Mouse (Mus musculus) ES-Bruce4 (cell line): ENCODE results near the gene Wfdc2. TPM values are rescaled to one million over a fixed set of nuclear protein-coding genes. Genes with fewer than 3 reads are reported as not detected.

Source experiments
- H3K27ac ChIP-seq: 2 replicates; pipeline ENCODE4 v1.5.1; 2012; ENCODE audit warnings: low read length, inconsistent platforms; ENCODE audit not compliant: insufficient read depth
- H3K27me3 ChIP-seq: 2 replicates; pipeline ENCODE4 v1.6.1; 2012; ENCODE audit warnings: mild to moderate bottlenecking, low read length, inconsistent platforms; ENCODE audit not compliant: control insufficient read depth, poor library complexity, insufficient read depth, severe bottlenecking
- H3K36me3 ChIP-seq: 2 replicates; pipeline ENCODE4 v1.6.1; 2012; ENCODE audit warnings: inconsistent platforms, mild to moderate bottlenecking, low read length, moderate library complexity; ENCODE audit not compliant: control insufficient read depth, poor library complexity, insufficient read depth, severe bottlenecking
- H3K4me1 ChIP-seq: one replicate; pipeline ENCODE4 v1.8.1; 2011; ENCODE audit warnings: low read length; ENCODE audit not compliant: control insufficient read depth, insufficient read depth
- H3K4me3 ChIP-seq: 2 replicates; pipeline ENCODE4 v1.5.1; 2011; ENCODE audit warnings: low read depth, mild to moderate bottlenecking, low read length
- H3K9ac ChIP-seq: 2 replicates; pipeline ENCODE4 v1.6.1; 2012; ENCODE audit warnings: low read depth, mild to moderate bottlenecking, inconsistent platforms; ENCODE audit not compliant: poor library complexity, severe bottlenecking
- H3K9me3 ChIP-seq: replicated peaks from 2 replicates; pipeline ENCODE4 v1.6.1; 2012; ENCODE audit warnings: mild to moderate bottlenecking, low read length, inconsistent platforms; ENCODE audit not compliant: control insufficient read depth, poor library complexity, insufficient read depth, severe bottlenecking
- CTCF ChIP-seq: IDR thresholded peaks from one replicate; pipeline ENCODE4 v1.8.1; 2011; ENCODE audit warnings: low read depth, low read length
- EP300 ChIP-seq: IDR thresholded peaks from 2 replicates; pipeline ENCODE4 v1.6.1; 2011; ENCODE audit warnings: low read depth, low read length; ENCODE audit not compliant: insufficient read depth
- POLR2A ChIP-seq: IDR thresholded peaks from one replicate; pipeline ENCODE4 v1.8.1; 2011; ENCODE audit warnings: low read length; ENCODE audit not compliant: insufficient read depth
- polyA plus RNA-seq: library from polyadenylated mRNA; stranded (reverse); fragments of >200 nt; gene quantifications from 2 replicates; pipeline ENCODE4 v1.2.4, GENCODE M21; 2011; ENCODE audit warnings: low read depth; ENCODE audit not compliant: missing spikeins, insufficient read depth, insufficient read length

Gene Wfdc2
- polyA plus RNA-seq, 1 experiment = 135 TPM

- H3K27ac ChIP-seq = no peak overlapping the region
- no peaks in the 10 kb centered on the region for H3K36me3 ChIP-seq
- H3K9me3 ChIP-seq = no peaks in the 10 kb centered on the region
Observed at GRCm38 (mm10) chr2:164551502-164551901, 10.7 kb upstream of the Wfdc2 start.

GRCm38 (mm10) chr2:164558426-164558825, 3.8 kb upstream of the Wfdc2 start:
- H3K4me1 ChIP-seq = peaks cover 3% of the 10 kb centered on the region
- no peak overlapping the region for H3K9ac ChIP-seq
- H3K27me3 ChIP-seq = no peaks in the 10 kb centered on the region
- H3K4me3 ChIP-seq = no peak overlapping the region
- H3K9me3 ChIP-seq = no peaks in the 10 kb centered on the region
- peak overlapping the region; percentile 64 for H3K27ac ChIP-seq
- no peaks in the 10 kb centered on the region for H3K36me3 ChIP-seq
- TF ChIP-seq EP300 (no peak), CTCF (no peak), POLR2A (no peak)

More at GRCm38 (mm10) chr2:164551502-164551901, 10.7 kb upstream of the Wfdc2 start:
- Histone ChIP-seq H3K9ac (no peak overlapping the region), H3K4me1 (peaks cover 3% of the 10 kb centered on the region), H3K4me3 (no peak overlapping the region), H3K27me3 (no peaks in the 10 kb centered on the region)
- TF ChIP-seq CTCF = no peak
- no peak for TF ChIP-seq EP300
- TF ChIP-seq POLR2A = no peak

GRCm38 (mm10) chr2:164558991-164559645, 3.1 kb upstream of the Wfdc2 start:
- Histone ChIP-seq H3K4me3 (peak overlapping the region; percentile 13), H3K36me3 (no peaks in the 10 kb centered on the region), H3K9ac (peak overlapping the region; percentile 62), H3K4me1 (peaks cover 3% of the 10 kb centered on the region), H3K27ac (peak overlapping the region; percentile 64), H3K9me3 (no peaks in the 10 kb centered on the region), H3K27me3 (no peaks in the 10 kb centered on the region)
- TF ChIP-seq POLR2A = no peak
- no peak for TF ChIP-seq CTCF
- TF ChIP-seq EP300 = peak; percentile 39; the same call in 1 of the 2 replicates

- TF ChIP-seq CTCF = no peak
- no peak for TF ChIP-seq EP300
- no peak for TF ChIP-seq POLR2A
- H3K9me3 ChIP-seq = no peaks in the 10 kb centered on the region
Observed at GRCm38 (mm10) chr2:164560106-164560505, 2.1 kb upstream of the Wfdc2 start.

GRCm38 (mm10) chr2:164563339-164564038, 1.3 kb downstream of the Wfdc2 start:
- Histone ChIP-seq H3K4me1 (peaks cover 3% of the 10 kb centered on the region), H3K4me3 (peak overlapping the region; percentile 65), H3K27ac (peak overlapping the region; percentile 1; the same call in 1 of the 2 replicates), H3K9ac (peak overlapping the region; percentile 79), H3K9me3 (peaks cover 7% of the 10 kb centered on the region; the same call in 1 of the 2 replicates), H3K36me3 (peaks cover 15% of the 10 kb centered on the region), H3K27me3 (no peaks in the 10 kb centered on the region)
- peak; percentile 16 for TF ChIP-seq CTCF
- TF ChIP-seq POLR2A = no peak
- TF ChIP-seq EP300 = no peak

More at GRCm38 (mm10) chr2:164560106-164560505, 2.1 kb upstream of the Wfdc2 start:
- no peaks in the 10 kb centered on the region for H3K27me3 ChIP-seq
- no peak overlapping the region for H3K27ac ChIP-seq
- H3K9ac ChIP-seq = no peak overlapping the region
- peaks cover 3% of the 10 kb centered on the region for H3K4me1 ChIP-seq
- no peaks in the 10 kb centered on the region for H3K36me3 ChIP-seq
- no peak overlapping the region for H3K4me3 ChIP-seq
